Mouse (Mus musculus): ENCODE results near the gene Bnip2.

The Bnip2 gene

GRCm38 (mm10) chr9:69989303-69990121 is at the start of gene Bnip2:
Bnip2 (plus strand) TSS chr9:69989466.
- DNase-seq, result peak; percentile 96

DNA sequence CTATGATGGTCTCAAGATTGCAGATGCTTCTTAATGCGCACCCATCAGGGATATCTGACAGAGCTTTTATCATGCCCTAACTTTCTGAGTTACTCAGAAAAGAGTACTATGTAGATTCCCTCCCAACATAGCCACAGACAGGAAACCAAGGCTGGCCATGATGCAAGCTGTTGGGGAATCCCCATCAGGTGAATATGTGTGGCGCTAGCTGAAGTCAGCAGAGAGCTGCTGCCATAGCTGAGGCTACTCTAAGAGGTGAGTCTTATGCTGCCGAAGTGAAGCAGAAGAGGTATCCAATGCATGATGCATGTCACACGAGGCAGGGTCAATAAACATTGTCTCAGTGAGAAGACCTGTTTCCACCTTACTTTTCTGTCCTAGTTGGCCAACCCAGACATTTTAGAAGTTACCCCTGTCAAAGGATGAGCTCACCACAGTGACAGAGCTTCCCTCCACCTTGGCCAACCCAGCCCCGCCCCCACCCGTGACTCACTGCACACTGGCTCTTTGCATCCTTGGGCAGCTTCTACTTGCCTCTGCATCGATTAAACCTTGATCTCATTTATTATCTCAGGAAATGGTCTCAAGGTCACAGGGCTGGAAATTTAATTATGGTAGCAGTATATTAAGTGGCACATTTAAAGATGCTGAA is 48.3 kb upstream of the Bnip2 start:
- no peak for DNase-seq

DNA sequence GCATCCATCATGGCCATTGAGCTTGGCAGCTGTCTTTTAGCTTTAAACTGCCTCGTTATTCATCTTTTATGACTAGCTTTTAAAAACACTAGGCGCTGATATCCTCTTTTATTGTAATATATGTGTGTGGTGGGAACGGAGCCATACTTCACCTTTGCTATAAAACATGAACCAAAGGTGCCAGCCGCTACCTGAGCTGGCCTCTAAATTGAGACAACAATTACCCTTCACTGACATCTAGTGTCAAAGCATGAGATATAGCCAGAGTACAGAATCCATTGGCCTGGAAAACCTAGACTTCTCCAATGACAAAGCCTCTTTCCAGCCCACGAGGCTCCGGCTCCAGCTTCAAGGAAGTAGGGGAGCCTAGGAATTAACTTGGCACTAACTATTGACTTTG is 47.7 kb upstream of the Bnip2 start:
- no peak for DNase-seq

DNA sequence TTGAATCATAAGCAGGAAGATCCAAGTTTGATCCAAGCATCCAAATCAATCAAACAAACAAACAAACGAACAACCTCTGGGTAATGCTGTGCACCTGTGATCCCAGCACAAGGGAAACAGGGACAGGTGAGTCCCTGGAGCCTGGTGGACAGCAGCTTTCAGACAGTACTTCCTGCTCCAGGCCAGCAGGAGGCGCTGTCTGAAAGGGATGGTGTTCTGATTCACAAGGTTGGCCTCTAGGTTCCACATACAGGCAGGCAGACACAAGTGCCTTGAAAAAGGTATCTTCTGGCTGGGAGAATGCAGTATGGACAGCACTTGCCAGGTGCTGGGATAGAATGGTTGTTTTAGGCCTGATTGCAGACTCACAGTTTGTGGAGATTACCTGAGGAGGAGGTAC is 40.3 kb upstream of the Bnip2 start:
- peak; percentile 1 for DNase-seq

DNA sequence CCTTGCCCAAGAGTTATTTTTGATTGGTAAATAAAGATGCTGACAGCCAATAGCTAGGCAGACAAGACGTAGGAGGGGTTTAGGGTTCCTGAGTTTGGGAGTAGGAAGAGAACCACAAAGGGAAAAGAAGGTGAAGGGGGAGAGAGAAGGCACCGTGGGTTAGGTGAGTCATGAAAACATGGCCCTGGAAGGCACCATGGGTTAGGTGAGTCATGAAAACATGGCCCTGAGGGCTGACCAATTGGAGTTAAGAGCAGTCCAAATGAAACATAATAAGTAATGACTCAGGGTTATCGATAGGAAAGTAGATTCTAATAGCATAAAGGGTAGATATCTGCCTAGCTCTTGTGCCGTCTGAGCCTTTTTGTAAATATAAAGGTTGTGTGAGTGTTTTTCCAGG is 39.6 kb upstream of the Bnip2 start:
- no peak for DNase-seq

GRCm38 (mm10) chr9:69961007-69961406 is 28.3 kb upstream of the Bnip2 start:
- DNase-seq, result no peak

DNA sequence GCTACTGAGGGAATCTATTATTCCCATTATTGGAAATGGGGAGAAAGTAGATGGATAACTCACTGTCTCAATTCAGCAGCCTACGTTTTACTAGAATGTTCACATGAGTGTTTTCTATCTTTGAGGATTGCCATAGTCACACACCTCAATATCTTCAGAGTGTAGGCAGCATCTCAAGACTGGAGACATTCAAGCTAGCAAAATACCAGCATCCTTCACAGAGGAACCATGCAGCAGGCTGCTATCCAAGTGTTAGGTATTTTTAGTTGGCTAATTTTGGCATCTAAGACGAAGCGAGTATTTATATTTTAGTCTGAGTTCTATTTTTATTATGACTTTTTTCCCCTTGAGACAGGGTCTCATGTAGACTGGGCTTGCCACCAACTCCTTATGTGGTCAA is 24.9 kb upstream of the Bnip2 start:
- DNase-seq, result no peak

- DNase-seq, result no peak
These were observed 3.7 kb upstream of the Bnip2 start for GRCm38 (mm10) chr9:69985526-69985925.

DNA sequence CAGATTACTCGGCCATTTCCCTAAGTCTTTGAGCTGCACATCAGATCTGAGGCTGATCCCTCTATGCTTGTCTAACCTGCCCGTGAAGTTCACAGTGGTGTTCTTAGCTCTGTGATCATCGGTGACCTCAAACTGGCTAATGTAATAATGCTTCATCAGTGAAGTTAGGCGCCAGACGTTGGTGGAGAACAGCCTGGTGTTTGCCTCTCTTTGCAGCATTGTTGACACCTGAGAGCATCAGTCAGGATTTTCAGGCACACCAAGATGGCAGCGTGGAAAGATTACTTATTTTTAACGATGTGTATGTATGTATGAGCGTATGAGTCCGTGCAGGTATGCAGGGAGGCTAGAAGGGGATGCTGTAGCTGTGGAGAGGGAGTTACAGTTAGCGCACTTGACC is 3.2 kb upstream of the Bnip2 start:
- no peak for DNase-seq

DNA sequence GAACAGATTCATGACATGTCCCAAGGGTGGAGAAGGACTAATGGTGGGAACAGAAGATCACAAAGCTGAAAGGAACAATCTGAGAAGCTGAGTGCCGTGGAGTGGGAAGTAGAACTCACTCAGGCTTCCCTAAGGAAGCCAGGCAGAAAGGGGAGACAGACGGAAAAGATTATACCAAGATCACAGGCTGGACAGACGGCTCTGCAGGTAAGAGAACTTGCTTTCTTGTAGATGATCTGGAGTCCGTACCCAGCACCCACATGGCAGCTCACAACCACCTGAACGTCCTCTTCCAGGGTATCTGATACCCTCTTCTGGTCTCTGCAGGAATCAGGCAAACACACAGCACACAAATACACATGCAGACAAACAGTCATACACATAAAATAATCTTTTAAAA is 2.7 kb upstream of the Bnip2 start:
- no peak for DNase-seq

GRCm38 (mm10) chr9:69987579-69987978 is 1.7 kb upstream of the Bnip2 start:
- DNase-seq, result peak; percentile 24

- DNase-seq, result no peak
These were observed 462 bp upstream of the Bnip2 start for GRCm38 (mm10) chr9:69988706-69989302.

DNA sequence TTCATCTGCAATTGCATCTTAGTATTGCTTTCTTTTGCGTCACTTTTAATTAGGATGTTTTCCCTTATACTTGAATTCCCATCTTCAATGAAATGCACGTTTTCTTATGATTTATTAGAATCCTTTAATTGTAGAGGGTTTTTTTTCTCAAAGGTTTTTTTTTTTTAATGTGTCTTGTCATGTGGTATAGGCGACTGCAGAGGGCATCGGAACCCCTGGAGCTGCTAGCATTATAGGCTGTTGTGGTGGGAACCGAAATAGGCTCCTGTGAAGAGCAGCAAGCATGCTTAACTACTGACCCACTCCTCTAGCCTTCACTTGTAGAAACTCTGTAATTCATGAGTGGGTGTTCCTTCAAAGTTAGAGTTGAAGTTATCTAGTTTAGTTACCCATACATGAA is 1.1 kb downstream of the Bnip2 start:
- DNase-seq, result no peak

DNA sequence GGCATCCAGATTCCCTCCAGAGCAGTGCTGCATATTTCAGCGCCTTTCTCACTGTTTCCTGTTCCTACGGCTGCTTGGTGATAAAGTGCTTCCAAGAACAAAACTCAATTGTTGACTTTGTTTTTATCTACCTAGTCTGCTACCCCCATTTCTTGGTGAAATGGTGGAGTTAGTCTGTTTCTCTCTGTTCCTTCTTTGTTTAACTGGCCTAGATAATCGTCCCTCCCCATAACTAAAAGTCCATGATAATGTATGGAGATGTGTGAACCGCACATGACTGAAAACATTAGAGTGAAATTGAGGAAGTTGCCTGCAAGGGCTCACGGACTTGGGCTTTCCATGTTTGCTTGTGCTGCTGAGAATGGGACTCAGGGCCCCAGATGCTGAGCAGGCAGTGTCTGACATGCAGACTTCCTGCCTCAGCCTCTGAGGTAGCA is 3.6 kb downstream of the Bnip2 start:
- no peak for DNase-seq

GRCm38 (mm10) chr9:69993479-69993878 is 4.2 kb downstream of the Bnip2 start:
- DNase-seq, result no peak

GRCm38 (mm10) chr9:69994547-69994946 is 5.3 kb downstream of the Bnip2 start:
- DNase-seq, result no peak

GRCm38 (mm10) chr9:69999318-69999717 is 10.1 kb downstream of the Bnip2 start:
- no peak for DNase-seq

- DNase-seq, result no peak
These were observed 14.2 kb downstream of the Bnip2 start for GRCm38 (mm10) chr9:70003516-70003915.

DNA sequence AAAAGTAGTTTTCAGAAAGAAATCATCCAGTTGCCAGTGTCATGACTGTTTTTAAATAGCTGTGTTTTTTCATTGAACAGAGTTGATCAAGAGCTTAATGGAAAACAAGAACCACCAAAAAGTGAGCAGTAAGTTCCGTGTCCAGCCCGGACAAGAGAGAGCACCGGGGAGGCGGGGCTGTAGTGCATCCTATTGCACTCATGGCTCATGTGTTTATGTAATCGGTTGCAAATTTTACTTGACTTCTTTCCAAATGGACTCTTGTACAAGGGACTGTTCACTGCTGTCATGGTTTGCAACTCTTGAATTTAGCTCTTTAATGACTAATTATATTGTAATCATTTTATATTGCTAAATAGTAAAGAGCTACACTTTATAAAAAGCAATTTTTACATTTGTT is 17.7 kb downstream of the Bnip2 start:
- no peak for DNase-seq

DNA sequence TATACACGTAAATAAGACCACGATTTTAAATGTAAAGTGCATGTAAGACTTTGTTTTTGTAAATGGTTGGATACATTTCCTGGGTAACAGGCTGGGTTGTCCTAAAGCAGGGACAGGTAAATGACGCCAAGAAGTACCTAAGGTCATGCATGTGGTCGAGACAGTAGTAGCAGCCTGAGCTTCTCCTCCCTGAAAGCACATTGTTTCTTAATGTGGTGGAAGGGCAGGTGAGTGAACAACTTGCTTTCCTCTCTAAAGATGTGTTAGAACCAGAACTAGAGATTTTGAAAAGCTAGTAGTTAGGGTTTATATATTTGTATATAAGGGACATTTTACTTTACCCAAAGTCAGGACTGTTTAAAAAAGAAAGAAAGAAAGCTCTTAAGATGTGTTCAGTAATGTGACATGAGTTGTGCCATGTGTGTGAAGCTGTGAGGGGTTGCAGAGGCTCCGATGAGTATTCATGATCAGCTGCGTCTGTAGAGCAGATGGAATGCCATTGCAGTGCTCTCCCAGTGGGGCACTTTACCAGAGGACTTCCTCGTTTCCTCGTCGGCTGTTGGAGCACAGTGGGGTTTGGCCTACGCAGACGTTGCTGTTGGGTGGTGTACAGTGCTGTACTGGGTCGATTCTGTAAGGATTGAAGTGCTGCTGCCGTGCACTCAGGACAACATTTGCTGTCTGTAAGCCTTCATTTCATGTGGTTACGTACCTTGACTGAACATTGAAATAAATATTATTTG is 18.4 kb downstream of the Bnip2 start:
- DNase-seq, result no peak

- no peak for DNase-seq
These were observed 20.6 kb downstream of the Bnip2 start for GRCm38 (mm10) chr9:70009754-70010304.

- no peak for DNase-seq
These were observed 21.7 kb downstream of the Bnip2 start for GRCm38 (mm10) chr9:70010781-70011473.
